Mouse (Mus musculus): ENCODE data around the gene Hist1h4h. TPM values are rescaled to one million over a fixed set of nuclear protein-coding genes. Genes with fewer than 3 reads are reported as not detected.
A peak's percentile ranks its signal among the peaks of the same experiment; 100 is the strongest.

Gene Hist1h4h
- polyA plus RNA-seq, 1 experiment = 150 TPM

DNA sequence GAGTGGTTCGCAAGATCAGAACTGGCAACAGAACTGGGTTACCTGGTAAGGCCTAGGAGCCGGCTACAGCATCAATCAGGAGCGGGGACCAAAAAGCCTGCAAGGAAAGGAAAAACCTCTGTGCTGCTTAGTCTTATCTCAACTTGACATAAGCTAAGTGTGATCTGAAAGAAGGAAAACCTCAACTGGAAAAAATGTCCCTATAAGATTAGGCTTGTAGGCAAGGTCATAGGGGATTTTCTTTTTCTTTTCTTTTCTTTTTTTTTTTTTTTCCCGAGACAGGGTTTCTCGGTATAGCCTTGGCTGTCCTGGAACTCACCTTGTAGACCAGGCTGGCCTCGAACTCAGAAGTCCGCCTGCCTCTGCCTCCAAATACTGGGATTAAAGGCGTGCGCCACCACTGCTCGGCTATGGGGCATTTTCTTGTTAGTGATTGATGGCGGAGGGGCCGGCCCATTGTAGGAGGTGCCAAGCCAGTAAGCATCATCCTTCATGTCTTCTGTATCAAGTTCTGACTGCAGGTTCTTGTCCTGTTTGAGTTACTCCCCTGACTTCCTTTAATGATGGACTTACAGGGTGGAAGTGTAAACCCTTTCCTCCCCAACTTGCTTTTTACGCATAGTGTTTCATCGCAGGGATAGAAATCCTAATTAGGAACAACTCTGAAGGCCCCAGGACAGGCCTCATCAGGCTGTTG, 23.9 kb upstream of the Hist1h4h start:
- no peaks in the 10 kb centered on the region for H3K36me3 ChIP-seq (ENCODE audit: control insufficient read depth, insufficient read depth, low read length)
- no peak overlapping the region for H3K27ac ChIP-seq (ENCODE audit: control insufficient read depth, insufficient read depth, low read length)
- WGBS = 85% methylated on average over 14 of the region's 14 CpGs
- H3K4me1 ChIP-seq (replicated peaks; ENCODE audit: control insufficient read depth, insufficient read depth, low read length) = peaks cover 3% of the 10 kb centered on the region
- no peak overlapping the region for H3K4me3 ChIP-seq (ENCODE audit: control insufficient read depth, insufficient read depth, low read length)
- no peaks in the 10 kb centered on the region for H3K27me3 ChIP-seq (ENCODE audit: control insufficient read depth, insufficient read depth, low read length)
- no peak for TF ChIP-seq POLR2A (IDR thresholded peaks at IDR 0.05; ENCODE audit: control insufficient read depth, extremely low read depth, insufficient read depth, low read length, poor library complexity)
- TF ChIP-seq CTCF (IDR thresholded peaks at IDR 0.05; ENCODE audit: borderline replicate concordance, control insufficient read depth, extremely low read depth, insufficient read depth, low read length, poor library complexity) = no peak
- no peak for DNase-seq

DNA sequence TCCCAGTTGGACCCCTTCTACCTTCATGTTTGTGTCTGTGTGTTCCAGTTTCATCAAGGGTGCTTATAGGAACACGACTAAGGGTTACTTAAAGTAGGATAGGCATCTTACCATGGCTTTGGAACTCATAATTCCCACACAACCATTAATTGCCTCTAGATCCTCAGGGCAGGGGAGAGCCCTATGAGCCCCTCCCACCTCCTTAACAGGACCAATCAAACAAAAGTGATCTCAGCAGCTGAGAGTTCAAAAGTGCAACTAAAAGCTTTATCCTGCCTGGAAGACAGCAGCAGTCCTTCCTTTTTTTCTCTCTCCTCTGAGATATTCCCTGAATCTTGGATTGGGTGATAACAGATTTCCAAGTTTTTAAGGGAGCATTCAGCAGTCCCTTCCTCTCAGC, 20.7 kb upstream of the Hist1h4h start:
- Histone ChIP-seq H3K36me3 (ENCODE audit: control insufficient read depth, insufficient read depth, low read length) (no peaks in the 10 kb centered on the region), H3K27ac (ENCODE audit: control insufficient read depth, insufficient read depth, low read length) (no peak overlapping the region), H3K4me1 (replicated peaks; ENCODE audit: control insufficient read depth, insufficient read depth, low read length) (peaks cover 3% of the 10 kb centered on the region), H3K4me3 (ENCODE audit: control insufficient read depth, insufficient read depth, low read length) (no peak overlapping the region), H3K27me3 (ENCODE audit: control insufficient read depth, insufficient read depth, low read length) (no peaks in the 10 kb centered on the region)
- no peak for DNase-seq
- no peak for TF ChIP-seq CTCF (IDR thresholded peaks at IDR 0.05; ENCODE audit: borderline replicate concordance, control insufficient read depth, extremely low read depth, insufficient read depth, low read length, poor library complexity)
- TF ChIP-seq POLR2A (IDR thresholded peaks at IDR 0.05; ENCODE audit: control insufficient read depth, extremely low read depth, insufficient read depth, low read length, poor library complexity) = no peak
- WGBS = 65% methylated on average over 1 of the region's 1 CpGs

DNA sequence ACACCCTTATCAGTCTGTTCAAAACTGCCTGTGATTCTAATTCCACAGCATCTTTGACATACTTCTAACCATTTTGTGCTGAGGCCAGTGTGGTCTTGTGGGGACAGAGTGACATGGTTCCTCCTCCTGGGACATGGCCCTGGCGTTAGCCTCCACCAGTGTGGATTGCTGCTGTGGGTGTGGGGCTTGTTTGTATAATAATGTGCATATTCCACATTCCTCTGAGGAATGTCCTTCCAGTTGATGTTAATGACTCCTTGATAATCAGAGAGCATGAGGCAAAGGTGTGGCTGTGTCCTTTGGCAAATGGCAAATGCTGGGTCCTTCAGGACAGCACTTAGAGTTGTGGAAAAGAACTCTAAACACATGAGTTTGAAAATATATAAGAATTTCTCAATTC, 17.3 kb upstream of the Hist1h4h start:
- no peak for DNase-seq
- no peaks in the 10 kb centered on the region for H3K36me3 ChIP-seq (ENCODE audit: control insufficient read depth, insufficient read depth, low read length)
- H3K27ac ChIP-seq (ENCODE audit: control insufficient read depth, insufficient read depth, low read length) = no peak overlapping the region
- H3K27me3 ChIP-seq (ENCODE audit: control insufficient read depth, insufficient read depth, low read length) = no peaks in the 10 kb centered on the region
- no peak overlapping the region for H3K4me3 ChIP-seq (ENCODE audit: control insufficient read depth, insufficient read depth, low read length)
- H3K4me1 ChIP-seq (replicated peaks; ENCODE audit: control insufficient read depth, insufficient read depth, low read length) = peaks cover 2% of the 10 kb centered on the region
- TF ChIP-seq CTCF (IDR thresholded peaks at IDR 0.05; ENCODE audit: borderline replicate concordance, control insufficient read depth, extremely low read depth, insufficient read depth, low read length, poor library complexity) (no peak), POLR2A (IDR thresholded peaks at IDR 0.05; ENCODE audit: control insufficient read depth, extremely low read depth, insufficient read depth, low read length, poor library complexity) (no peak)
- 95% methylated on average over 1 of the region's 1 CpGs for WGBS

DNA sequence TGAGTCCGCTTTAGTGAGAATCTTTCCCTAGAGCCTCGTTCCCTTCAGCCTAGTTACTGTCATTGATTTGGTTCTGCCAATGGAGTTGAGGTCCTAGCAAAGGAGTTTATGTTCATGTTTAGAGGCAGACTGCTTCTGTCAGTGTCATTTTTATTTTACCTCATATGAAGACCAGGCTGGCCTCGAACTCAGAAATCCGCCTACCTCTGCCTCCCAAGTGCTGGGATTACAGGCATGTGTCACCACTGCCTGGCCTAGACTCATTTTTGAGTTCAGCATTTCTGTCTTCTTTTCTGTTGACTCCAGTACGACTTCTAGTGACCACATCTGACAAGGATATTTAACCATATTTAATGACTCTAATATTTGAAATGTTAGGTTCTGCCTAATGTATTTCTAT, 15.6 kb upstream of the Hist1h4h start:
- Histone ChIP-seq H3K27me3 (ENCODE audit: control insufficient read depth, insufficient read depth, low read length) (no peaks in the 10 kb centered on the region), H3K4me1 (replicated peaks; ENCODE audit: control insufficient read depth, insufficient read depth, low read length) (peaks cover 2% of the 10 kb centered on the region), H3K4me3 (ENCODE audit: control insufficient read depth, insufficient read depth, low read length) (no peak overlapping the region), H3K27ac (ENCODE audit: control insufficient read depth, insufficient read depth, low read length) (no peak overlapping the region), H3K36me3 (ENCODE audit: control insufficient read depth, insufficient read depth, low read length) (no peaks in the 10 kb centered on the region)
- WGBS = 88% methylated on average over 5 of the region's 5 CpGs
- TF ChIP-seq POLR2A (IDR thresholded peaks at IDR 0.05; ENCODE audit: control insufficient read depth, extremely low read depth, insufficient read depth, low read length, poor library complexity) = no peak
- no peak for TF ChIP-seq CTCF (IDR thresholded peaks at IDR 0.05; ENCODE audit: borderline replicate concordance, control insufficient read depth, extremely low read depth, insufficient read depth, low read length, poor library complexity)
- DNase-seq = no peak

DNA sequence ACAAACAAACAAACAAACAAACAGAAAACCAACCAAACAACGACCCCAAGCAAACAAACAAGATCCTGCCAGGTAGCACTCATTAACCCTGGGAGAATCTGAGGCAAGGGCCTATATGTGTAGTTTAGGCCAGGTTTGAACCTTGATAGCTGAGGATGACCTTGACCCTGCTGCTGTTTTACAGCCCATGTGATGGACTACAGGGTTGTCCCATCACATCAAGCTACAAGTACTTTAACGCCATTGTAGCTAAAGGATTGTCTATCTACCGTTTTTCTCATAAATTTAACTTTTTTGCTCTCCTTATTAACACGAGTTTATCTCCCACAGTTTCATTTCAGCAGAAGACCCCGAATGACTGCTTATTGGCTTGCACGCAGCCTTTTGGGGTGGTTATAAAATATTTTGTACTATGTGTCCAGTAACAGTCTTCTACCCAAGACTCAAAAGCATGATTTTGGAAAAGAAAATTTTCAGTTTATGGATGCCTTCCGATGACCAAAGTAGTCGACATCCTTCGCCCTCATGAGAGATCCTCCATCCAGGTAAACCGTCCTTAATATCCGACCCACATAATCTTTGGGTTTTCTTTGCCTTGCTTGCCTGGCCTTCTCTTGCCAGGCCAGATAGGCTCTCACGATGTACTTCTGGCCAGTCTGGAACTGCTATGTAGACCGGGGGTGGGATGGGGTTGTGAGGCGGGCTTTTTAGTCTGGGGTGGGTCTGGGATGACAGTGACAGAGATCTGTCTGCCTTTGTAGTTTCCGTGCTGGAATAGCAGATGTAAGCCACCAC, 14.8 kb upstream of the Hist1h4h start:
- H3K27ac ChIP-seq (ENCODE audit: control insufficient read depth, insufficient read depth, low read length) = no peak overlapping the region
- peaks cover 2% of the 10 kb centered on the region for H3K4me1 ChIP-seq (replicated peaks; ENCODE audit: control insufficient read depth, insufficient read depth, low read length)
- no peaks in the 10 kb centered on the region for H3K36me3 ChIP-seq (ENCODE audit: control insufficient read depth, insufficient read depth, low read length)
- no peak overlapping the region for H3K4me3 ChIP-seq (ENCODE audit: control insufficient read depth, insufficient read depth, low read length)
- H3K27me3 ChIP-seq (ENCODE audit: control insufficient read depth, insufficient read depth, low read length) = no peaks in the 10 kb centered on the region
- 75% methylated on average over 15 of the region's 15 CpGs for WGBS
- DNase-seq = no peak
- TF ChIP-seq CTCF (IDR thresholded peaks at IDR 0.05; ENCODE audit: borderline replicate concordance, control insufficient read depth, extremely low read depth, insufficient read depth, low read length, poor library complexity) = no peak
- TF ChIP-seq POLR2A (IDR thresholded peaks at IDR 0.05; ENCODE audit: control insufficient read depth, extremely low read depth, insufficient read depth, low read length, poor library complexity) = no peak

DNA sequence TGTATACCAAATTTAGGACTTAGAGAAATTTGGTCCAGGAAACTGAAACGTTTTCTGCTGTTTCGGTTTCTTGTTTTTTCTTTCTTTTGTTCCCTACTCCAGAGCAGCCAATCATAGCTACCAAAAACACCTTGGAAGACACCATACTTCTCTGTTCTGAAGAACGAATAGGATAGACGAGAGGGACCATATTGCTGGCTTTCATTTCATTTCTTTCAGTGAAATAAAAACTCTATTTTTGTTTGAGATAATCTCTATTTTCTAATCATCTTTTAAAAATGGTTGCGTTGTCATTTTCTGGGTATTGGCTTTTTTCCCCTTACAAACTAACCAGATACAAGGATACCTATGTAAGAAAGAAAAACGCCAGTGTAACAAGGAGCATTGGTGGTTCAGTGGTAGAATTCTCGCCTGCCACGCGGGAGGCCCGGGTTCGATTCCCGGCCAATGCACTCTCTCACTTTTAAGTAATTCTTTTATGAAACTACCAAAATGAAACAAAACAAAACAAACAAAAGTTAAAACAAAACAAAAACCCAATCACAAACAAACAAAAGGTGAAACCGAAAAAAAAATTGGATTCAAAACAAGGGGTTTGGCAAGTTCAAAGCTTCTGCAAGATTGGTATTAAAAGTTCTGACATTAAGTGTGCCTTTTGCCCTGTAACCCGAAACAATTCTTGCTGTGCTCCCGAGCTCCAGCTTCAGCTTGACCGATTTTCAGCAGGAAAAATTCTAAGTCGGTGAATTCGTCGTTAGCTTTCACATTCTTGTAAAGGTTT, 13.8 kb upstream of the Hist1h4h start:
- under 1% methylated on average over 19 of the region's 19 CpGs for WGBS
- peaks cover 2% of the 10 kb centered on the region for H3K4me1 ChIP-seq (replicated peaks; ENCODE audit: control insufficient read depth, insufficient read depth, low read length)
- peak; percentile 78 for DNase-seq
- no peaks in the 10 kb centered on the region for H3K36me3 ChIP-seq (ENCODE audit: control insufficient read depth, insufficient read depth, low read length)
- TF ChIP-seq POLR2A (IDR thresholded peaks at IDR 0.05; ENCODE audit: control insufficient read depth, extremely low read depth, insufficient read depth, low read length, poor library complexity) = no peak
- no peak for TF ChIP-seq CTCF (IDR thresholded peaks at IDR 0.05; ENCODE audit: borderline replicate concordance, control insufficient read depth, extremely low read depth, insufficient read depth, low read length, poor library complexity)
- no peak overlapping the region; the same call in 1 of the 2 replicates for H3K27ac ChIP-seq (ENCODE audit: control insufficient read depth, insufficient read depth, low read length)
- H3K4me3 ChIP-seq (ENCODE audit: control insufficient read depth, insufficient read depth, low read length) = peak overlapping the region; percentile 60
- H3K27me3 ChIP-seq (ENCODE audit: control insufficient read depth, insufficient read depth, low read length) = no peaks in the 10 kb centered on the region
